Mouse (Mus musculus): ENCODE measurements around the gene Cckbr. TPM values are rescaled to one million over a fixed set of nuclear protein-coding genes. Genes with fewer than 3 reads are reported as not detected.
"Not testable (repeated sequence)": the region's sequence is repeated elsewhere in the genome, so short reads cannot be mapped to it uniquely, and the experiment has no call there.

Cckbr gene
- polyA plus RNA-seq, 2 experiments from 2014 or later = not detected

GRCm38 (mm10) chr7:105437979-105438772, 12.6 kb downstream of the Cckbr start:
- ATAC-seq = no peak

GRCm38 (mm10) chr7:105441426-105441825, 15.9 kb downstream of the Cckbr start:
- no peak for ATAC-seq

DNA sequence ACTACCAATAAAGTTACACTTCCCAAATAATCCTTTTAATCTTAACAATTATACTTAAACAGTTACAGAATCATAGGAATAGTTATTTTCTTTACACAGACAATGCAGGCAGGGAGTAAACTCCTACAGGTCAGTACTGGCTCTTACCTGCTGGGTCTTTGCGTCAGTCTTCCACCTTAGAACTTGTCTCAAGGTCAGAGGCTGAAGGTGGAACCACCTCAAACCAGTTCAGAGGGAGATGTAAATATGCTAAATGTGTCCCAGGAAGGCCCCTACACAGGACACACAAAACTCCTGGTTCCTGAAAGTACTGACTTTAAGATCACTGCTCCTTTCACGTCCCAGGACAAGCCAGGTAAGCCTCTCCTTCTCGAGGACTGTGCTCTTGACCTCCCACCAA, 19.5 kb downstream of the Cckbr start:
- ATAC-seq = no peak

- not testable (repeated sequence) for ATAC-seq
These were observed 27.8 kb downstream of the Cckbr start for GRCm38 (mm10) chr7:105453345-105453744.

GRCm38 (mm10) chr7:105458546-105458945, 33.0 kb downstream of the Cckbr start:
- no peak for ATAC-seq

DNA sequence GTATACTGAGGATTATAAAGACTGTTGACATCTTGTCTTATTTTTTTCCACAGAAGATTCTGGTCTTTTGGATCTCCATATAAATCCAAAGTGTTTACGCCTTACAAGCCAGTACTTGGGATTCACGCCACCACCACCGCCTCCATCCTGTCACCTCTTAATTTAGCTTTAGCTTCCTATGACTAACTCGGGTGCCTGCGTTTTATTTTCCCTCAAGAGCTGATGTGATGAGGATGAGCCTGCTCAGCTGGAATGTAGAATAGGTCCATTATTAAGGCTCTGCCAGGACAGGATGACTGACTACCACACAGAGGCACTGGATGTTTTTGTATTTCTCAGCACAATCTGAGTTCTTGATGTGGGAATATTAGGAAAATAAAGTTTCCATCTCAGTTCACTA, 40.0 kb downstream of the Cckbr start:
- not testable (repeated sequence) for ATAC-seq

DNA sequence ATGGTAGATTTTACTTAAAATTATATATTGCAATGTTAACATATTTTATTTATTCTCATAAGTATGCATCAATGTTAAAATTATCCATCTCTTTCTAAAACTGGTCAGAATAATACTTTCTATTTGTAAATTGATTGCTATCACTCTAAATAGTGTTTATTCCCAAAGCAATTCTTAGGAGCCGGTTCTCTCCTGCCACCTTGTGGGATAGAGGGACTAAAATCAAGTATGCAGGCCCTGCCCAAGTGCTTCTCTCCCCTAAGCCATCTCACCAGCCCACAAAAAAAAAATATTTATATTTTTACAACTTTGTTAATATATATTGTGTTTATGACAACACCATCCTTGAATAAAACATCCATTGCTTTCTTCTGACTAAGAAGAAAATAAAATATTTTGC, 47.1 kb downstream of the Cckbr start:
- ATAC-seq = no peak

GRCm38 (mm10) chr7:105474771-105475315, 49.3 kb downstream of the Cckbr start:
- ATAC-seq = no peak

DNA sequence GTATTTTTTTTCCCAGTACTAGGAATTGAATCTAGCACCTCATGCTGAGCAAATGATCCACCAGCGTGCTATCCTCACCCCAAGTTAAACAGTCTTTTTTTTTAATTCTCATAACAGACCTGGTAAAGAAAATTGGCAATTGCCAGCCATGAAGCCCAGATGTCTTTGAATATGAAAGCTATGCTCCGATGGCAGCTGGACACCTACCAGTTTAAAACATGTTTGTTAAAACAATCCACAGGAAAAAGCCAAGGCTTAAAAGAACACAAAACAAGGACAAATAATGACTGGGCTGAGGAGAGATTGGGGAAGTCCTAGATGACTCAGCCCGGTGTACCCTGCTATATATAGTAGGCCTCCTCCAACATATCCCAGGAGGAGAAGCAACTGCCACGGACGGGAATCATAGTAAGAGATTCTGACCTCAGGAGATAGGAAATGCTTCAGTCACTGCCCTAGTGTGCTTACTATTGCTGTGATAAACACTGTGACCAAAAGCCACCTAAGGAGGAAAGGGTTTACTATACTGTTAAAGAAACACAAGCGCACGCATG, 49.9 kb downstream of the Cckbr start:
- ATAC-seq = no peak

DNA sequence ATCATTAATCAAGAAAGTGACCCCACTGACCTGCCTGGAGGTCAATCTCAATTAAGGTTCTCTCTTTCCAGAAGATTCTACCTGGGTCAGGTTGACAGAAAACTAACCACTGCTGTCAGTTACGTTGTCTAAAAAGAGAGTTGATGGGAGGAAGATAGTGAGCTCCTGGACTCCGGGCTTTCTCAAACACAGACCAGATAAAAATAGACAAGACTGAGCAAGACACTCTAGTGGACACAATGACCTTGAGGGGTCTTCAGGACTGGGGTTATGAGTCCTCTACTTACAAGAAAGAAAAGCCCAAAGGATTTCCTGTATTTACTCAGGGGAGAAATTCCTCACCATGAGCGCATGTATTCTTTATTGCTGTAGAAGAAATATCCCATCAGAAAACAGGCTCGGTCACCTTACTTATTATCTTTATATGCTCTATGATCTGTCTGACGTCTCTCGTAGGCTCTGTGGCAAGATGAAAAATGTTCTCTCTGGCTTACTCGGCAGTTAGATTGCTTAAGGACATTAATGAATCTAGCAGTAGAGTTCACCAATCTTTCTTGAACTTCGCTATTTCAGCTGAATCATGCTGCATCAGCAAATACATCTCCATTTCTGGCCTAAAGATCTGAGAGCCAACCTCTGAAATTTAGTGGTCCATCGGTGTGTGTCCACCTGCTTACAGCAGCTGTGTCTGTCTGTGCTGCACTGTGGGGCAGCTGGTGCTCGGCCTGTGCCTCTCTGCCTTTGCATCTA, 51.3 kb downstream of the Cckbr start:
- no peak for ATAC-seq

- ATAC-seq = no peak
These were observed 51.8 kb downstream of the Cckbr start for GRCm38 (mm10) chr7:105477433-105477700.

GRCm38 (mm10) chr7:105477841-105478240, 52.3 kb downstream of the Cckbr start:
- ATAC-seq = no peak

GRCm38 (mm10) chr7:105478344-105478743, 52.8 kb downstream of the Cckbr start:
- no peak for ATAC-seq

DNA sequence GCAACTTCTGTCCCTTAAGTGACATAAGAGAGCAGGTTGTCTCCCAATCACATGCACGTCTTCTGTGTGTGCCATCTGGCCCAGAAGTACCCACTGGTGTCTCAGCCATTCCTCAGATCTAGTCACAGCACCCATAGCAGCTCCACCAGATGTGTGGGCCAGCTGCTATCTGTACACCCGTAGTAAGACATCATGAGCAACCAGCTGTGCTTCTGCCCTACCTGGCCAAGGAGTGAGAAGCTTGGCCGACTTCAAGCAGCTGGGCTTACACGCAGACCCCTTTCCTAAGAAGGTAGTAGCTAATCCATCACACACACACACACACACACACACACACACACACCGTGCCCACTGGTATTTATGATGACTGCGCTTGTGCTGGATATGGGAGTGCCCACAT, 53.7 kb downstream of the Cckbr start:
- no peak for ATAC-seq

DNA sequence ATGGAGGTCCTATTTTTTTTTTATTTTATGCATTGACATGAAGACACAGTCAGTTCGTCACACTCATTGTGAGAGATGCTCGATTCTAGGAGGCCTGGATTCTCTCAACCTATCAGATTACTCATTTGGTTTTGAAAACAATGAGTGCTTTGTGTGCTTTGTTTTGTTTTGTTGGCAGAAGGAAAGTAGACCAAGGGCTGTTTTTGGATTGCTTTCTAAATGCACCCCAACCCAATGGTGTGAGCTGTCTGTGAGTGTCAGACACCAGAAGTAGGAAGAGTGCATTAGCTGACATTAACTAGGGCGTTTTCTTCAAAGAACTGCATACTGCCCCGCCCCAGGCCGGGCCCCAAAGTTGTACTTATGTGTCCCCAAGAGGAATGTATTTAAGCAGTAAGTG, 54.5 kb downstream of the Cckbr start:
- ATAC-seq = no peak

DNA sequence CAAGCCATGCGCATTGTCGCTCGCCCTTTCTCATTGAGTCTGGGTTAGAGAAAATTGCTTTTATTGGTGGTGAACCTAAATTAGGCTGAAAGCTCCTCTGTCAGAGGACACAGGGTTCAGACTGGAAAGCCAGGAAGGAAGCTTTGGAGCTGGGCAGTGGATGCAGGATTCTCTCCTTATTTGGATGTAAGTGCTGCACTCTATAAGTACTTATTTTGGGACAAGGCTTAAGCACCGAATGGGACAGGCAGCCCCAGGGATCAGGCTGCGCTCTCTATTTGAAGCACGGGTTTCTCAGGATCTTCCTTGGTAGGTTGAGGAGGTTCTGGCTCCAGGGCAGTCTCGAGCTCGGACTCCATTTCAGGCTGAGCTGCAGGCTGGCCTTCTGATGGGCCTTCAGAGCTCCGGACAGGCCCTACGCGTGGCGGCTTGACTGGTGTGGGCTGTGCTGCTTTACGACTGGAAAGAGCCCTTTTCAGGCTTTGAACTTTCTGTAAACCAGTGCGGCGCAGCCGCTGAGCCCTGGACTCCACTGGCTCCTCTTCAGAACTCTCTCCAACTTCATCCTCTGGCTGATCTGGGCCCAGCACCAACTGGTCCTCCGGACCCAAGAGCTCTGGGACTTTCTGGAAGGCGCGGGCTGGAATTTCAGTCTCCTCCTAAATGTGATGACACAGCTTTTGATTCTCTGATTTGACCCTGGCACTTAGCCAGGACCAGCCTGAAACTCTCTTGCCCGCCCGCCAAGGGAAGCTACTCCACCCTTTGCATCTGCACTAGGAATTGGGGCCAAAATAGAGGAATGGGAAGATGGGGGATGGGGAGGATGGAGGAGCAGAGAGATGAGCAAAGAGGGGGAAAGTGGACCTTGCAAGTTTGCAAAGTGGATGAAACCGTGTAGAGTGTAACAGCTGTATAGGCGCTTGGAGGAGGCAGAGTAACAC, 55.3 kb downstream of the Cckbr start:
- ATAC-seq = no peak

GRCm38 (mm10) chr7:105481505-105482411, 56.2 kb downstream of the Cckbr start, which contains the start of gene Cavin3:
TSS of gene Cavin3 (minus strand) at chr7:105482300.
- ATAC-seq = no peak

DNA sequence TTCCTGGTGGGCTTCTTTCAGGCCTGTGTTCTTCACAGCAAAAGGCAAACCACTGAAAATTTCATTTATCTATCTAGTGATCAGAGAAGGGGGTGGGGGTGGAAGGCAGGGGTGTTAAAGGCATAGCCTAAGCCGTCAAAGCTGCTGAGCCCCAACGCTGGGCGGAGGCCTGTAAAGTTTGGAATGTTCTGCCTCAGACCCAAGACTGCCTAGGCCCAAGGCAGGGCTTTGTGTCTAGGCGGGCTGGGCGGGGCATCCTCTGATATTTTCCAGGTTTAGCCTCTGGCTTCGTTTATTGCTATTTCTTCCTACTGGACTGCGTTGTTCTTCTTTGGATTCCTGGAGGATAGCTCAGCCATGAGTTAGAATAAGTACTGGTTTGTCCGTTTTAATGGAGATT, 56.9 kb downstream of the Cckbr start:
- no peak for ATAC-seq

- ATAC-seq = no peak
These were observed 59.5 kb downstream of the Cckbr start for GRCm38 (mm10) chr7:105485029-105485428.

DNA sequence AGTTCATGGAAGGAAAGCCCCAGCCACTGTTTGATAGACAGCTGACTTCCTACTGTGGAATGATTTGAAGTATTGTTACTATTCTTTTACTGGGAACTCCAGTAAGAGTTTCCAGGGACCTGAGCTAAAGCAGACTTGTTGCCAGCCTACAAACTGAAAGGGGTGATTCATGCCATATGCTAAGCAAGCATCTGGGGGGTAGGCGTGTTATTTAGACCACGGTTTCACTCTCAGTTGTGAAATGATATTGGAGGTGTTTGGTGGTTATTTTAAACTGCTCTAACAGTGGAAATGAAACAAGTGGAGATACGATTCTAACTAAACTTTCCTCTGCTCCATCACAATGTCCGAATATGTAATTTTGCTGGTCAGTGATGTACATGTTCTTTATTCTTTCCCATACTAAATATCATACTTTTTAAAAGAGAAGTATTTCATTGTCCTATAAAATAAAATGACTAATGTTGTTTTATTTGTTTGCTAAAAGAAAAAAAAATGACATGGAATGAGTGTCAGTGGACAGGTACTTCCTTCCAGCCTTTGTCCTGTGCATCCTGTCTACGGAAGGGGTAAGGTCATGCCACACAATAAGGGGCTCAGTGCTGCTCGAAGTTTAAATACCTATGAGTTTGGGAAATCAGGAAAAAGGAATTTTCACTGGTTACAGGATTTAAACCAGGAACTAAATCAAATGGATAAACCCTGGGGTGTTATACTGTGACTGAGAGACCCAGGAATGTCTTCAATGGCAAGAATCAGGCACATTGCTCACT, 61.8 kb downstream of the Cckbr start:
- no peak for ATAC-seq

DNA sequence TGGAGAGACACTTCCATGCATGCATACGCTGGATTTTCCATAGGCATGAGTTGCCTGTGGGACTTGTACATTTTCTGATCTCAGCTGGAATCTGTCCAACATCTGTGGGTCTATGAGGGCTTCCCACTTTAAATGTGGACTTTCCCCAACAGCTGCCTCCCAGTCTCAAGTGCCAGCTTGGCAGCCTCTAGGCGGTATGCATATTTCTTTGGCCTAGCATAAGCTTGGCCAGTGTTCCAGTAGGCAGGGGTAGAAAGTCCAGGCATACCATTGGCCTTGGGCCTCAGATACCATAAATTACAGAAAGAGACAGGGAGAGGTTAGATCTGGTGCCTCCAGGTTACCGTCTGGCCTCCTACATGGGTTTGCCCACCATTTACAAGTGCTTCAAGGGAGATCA, 72.3 kb downstream of the Cckbr start:
- ATAC-seq = no peak
